16 mouse cellular contexts compared by ENCODE assay signal in genomic region chr11:76334966-76335365, GRCm38 (mm10).
DNase-seq lines count a peak whose midpoint lies in the region; ATAC-seq lines count a peak whose summit lies in the region.
"Had no signal": no experiment of that assay in that cellular context is flagged by ENCODE, and none has a peak within 500 bp of the region (broad histone marks: within the 10 kb centered on the region; RNA-seq: fewer than 3 reads in every experiment).

No protein-coding gene starts in this region.

- DNase-seq in midbrain, embryonic 14.5 days = no peak
- no peak for DNase-seq in hindbrain, embryonic 14.5 days (ENCODE audit: low spot score)
- peak; percentile 44 for DNase-seq in retina, embryonic 14.5 days (ENCODE audit: low spot score)
- DNase-seq in gastrocnemius, postnatal 25 days = no peak
- DNase-seq: cerebellum, adult 9-11 months; gastrocnemius, postnatal 36 days; heart, postnatal 14 days; kidney, adult 9 months; left cerebral cortex, postnatal 4 days; liver, embryonic 13.5 days; spleen, adult 18-20 months had no signal

- no peaks in the 10 kb centered on the region for H3K9me3 ChIP-seq in midbrain, embryonic 13.5 days
- no peaks in the 10 kb centered on the region for H3K9me3 ChIP-seq in midbrain, embryonic 14.5 days (ENCODE audit: control insufficient read depth, low read length)
- no peaks in the 10 kb centered on the region for H3K9me3 ChIP-seq in forebrain, embryonic 13.5 days (replicated peaks)
- H3K9me3 ChIP-seq in hindbrain, embryonic 14.5 days (ENCODE audit: control insufficient read depth, low read length) = no peaks in the 10 kb centered on the region
- H3K9me3 ChIP-seq: liver, embryonic 13.5 days had no signal

- H3K4me3 ChIP-seq in midbrain, embryonic 13.5 days (replicated peaks) = no peak overlapping the region
- no peak overlapping the region for H3K4me3 ChIP-seq in midbrain, embryonic 14.5 days (replicated peaks; ENCODE audit: low read depth, low read length)
- no peak overlapping the region for H3K4me3 ChIP-seq in forebrain, embryonic 13.5 days
- no peak overlapping the region for H3K4me3 ChIP-seq in hindbrain, embryonic 14.5 days (replicated peaks; ENCODE audit: low read length)
- H3K4me3 ChIP-seq: liver, embryonic 13.5 days had no signal

- H3K36me3 ChIP-seq in midbrain, embryonic 13.5 days = no peaks in the 10 kb centered on the region
- H3K36me3 ChIP-seq in midbrain, embryonic 14.5 days (ENCODE audit: control insufficient read depth, insufficient read depth, low read length) = no peaks in the 10 kb centered on the region
- H3K36me3 ChIP-seq in forebrain, embryonic 13.5 days (ENCODE audit: poor library complexity, severe bottlenecking) = no peaks in the 10 kb centered on the region
- H3K36me3 ChIP-seq in hindbrain, embryonic 14.5 days (replicated peaks; ENCODE audit: control insufficient read depth, insufficient read depth) = no peaks in the 10 kb centered on the region
- H3K36me3 ChIP-seq: liver, embryonic 13.5 days had no signal

- no peaks in the 10 kb centered on the region for H3K27me3 ChIP-seq in midbrain, embryonic 13.5 days
- no peaks in the 10 kb centered on the region for H3K27me3 ChIP-seq in midbrain, embryonic 14.5 days (ENCODE audit: control insufficient read depth, insufficient read depth, low read length)
- H3K27me3 ChIP-seq in forebrain, embryonic 13.5 days = no peaks in the 10 kb centered on the region
- H3K27me3 ChIP-seq in hindbrain, embryonic 14.5 days (ENCODE audit: control insufficient read depth, insufficient read depth, low read length) = no peaks in the 10 kb centered on the region
- H3K27me3 ChIP-seq: liver, embryonic 13.5 days had no signal

- whole genome bisulfite sequencing in midbrain, embryonic 13.5 days = 40% methylated on average over 10 of the region's 10 CpGs
- WGBS in midbrain, embryonic 14.5 days = 47% methylated on average over 10 of the region's 10 CpGs
- WGBS in forebrain, embryonic 13.5 days = 13% methylated on average over 10 of the region's 10 CpGs
- 25% methylated on average over 10 of the region's 10 CpGs for WGBS in hindbrain, embryonic 14.5 days

- peak overlapping the region; percentile 21; the same call in 1 of the 2 replicates for H3K27ac ChIP-seq in midbrain, embryonic 13.5 days
- no peak overlapping the region for H3K27ac ChIP-seq in midbrain, embryonic 14.5 days (replicated peaks; ENCODE audit: low read depth, low read length)
- H3K27ac ChIP-seq in forebrain, embryonic 13.5 days = peak overlapping the region; percentile 28; the same call in 1 of the 2 replicates
- peak overlapping the region; percentile 73 for H3K27ac ChIP-seq in hindbrain, embryonic 14.5 days
- H3K27ac ChIP-seq: liver, embryonic 13.5 days had no signal

- H3K9ac ChIP-seq in midbrain, embryonic 13.5 days (replicated peaks) = no peak overlapping the region
- H3K9ac ChIP-seq in midbrain, embryonic 14.5 days (replicated peaks; ENCODE audit: low read length) = no peak overlapping the region
- no peak overlapping the region for H3K9ac ChIP-seq in forebrain, embryonic 13.5 days
- H3K9ac ChIP-seq in hindbrain, embryonic 14.5 days = no peak overlapping the region
- H3K9ac ChIP-seq: liver, embryonic 13.5 days had no signal

- ATAC-seq in midbrain, embryonic 13.5 days = no peak
- ATAC-seq in midbrain, embryonic 14.5 days (ENCODE audit: low FRiP score, low TSS enrichment) = no peak
- no peak for ATAC-seq in forebrain, embryonic 13.5 days
- ATAC-seq in hindbrain, embryonic 14.5 days (ENCODE audit: low FRiP score) = no peak
- ATAC-seq in frontal cortex, adult (ENCODE audit: low TSS enrichment) = no peak
- ATAC-seq: lung, postnatal 0 days had no signal

- H3K4me1 ChIP-seq in midbrain, embryonic 13.5 days (replicated peaks) = peaks cover 12% of the 10 kb centered on the region; the same call in 1 of the 2 replicates
- no peaks in the 10 kb centered on the region for H3K4me1 ChIP-seq in midbrain, embryonic 14.5 days (ENCODE audit: control insufficient read depth, insufficient read depth, low read length)
- peaks cover 18% of the 10 kb centered on the region for H3K4me1 ChIP-seq in forebrain, embryonic 13.5 days
- H3K4me1 ChIP-seq in hindbrain, embryonic 14.5 days (replicated peaks; ENCODE audit: control insufficient read depth, insufficient read depth, low read length) = peaks cover 11% of the 10 kb centered on the region; the same call in 1 of the 2 replicates

- H3K4me2 ChIP-seq in midbrain, embryonic 13.5 days (replicated peaks) = no peak overlapping the region
- H3K4me2 ChIP-seq in midbrain, embryonic 14.5 days (ENCODE audit: low read length) = no peak overlapping the region
- no peak overlapping the region for H3K4me2 ChIP-seq in forebrain, embryonic 13.5 days
- no peak overlapping the region for H3K4me2 ChIP-seq in hindbrain, embryonic 14.5 days (replicated peaks)
- H3K4me2 ChIP-seq: heart, embryonic 11.5 days; liver, embryonic 13.5 days had no signal
